Mouse (Mus musculus): ENCODE measurements at regions not wholly inside any gene's neighbourhood (a gene's known extent, or its start where the extent isn't known, plus 50 kb on each side); places are given as distances from the start of the nearest gene placed in this dataset.
A peak's percentile ranks its signal among the peaks of the same experiment; 100 is the strongest.

DNA sequence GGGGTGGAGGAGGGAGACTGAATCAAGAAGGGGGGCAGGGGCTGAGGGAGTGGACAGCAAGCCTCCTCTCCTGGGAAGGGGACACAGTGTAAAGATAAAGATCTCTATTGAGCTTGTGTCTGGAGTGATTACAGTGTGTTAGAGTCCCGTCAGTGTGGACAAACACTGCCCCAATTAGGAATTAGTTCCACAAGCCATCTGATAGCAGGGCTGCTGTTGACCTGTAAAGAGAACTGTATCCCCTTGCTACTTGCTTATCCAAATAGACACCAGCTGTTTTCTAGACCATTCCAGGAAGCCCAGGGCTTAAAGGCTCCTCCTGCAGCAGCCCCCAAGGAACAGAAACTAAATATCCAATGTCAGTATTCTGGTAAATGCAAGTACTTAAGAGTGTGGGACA lies 111.4 kb upstream of the Sox14 start:
- H3K4me3 ChIP-seq (ENCODE audit: low read depth, low read length): no peak overlapping the region
- no peak overlapping the region for H3K9ac ChIP-seq (replicated peaks; ENCODE audit: low read length, poor library complexity, severe bottlenecking)
- H3K27ac ChIP-seq (ENCODE audit: low read depth, low read length): no peak overlapping the region
- peaks cover 8% of the 10 kb centered on the region; the same call in 1 of the 2 replicates for H3K9me3 ChIP-seq (ENCODE audit: low read length)
- no peak overlapping the region for H3K4me2 ChIP-seq (ENCODE audit: low read depth, low read length, poor library complexity, severe bottlenecking)
- no peaks in the 10 kb centered on the region for H3K36me3 ChIP-seq (ENCODE audit: insufficient read depth, low read length)
- DNase-seq (ENCODE audit: low spot score) (no peak), ATAC-seq (ENCODE audit: low FRiP score) (no peak)
- no peak for TF ChIP-seq CTCF (IDR thresholded peaks at IDR 0.05)
- WGBS: 43% methylated on average over 1 of the region's 1 CpGs
- H3K27me3 ChIP-seq (ENCODE audit: insufficient read depth, low read length): no peaks in the 10 kb centered on the region
- no peaks in the 10 kb centered on the region for H3K4me1 ChIP-seq (ENCODE audit: insufficient read depth, low read length)

DNA sequence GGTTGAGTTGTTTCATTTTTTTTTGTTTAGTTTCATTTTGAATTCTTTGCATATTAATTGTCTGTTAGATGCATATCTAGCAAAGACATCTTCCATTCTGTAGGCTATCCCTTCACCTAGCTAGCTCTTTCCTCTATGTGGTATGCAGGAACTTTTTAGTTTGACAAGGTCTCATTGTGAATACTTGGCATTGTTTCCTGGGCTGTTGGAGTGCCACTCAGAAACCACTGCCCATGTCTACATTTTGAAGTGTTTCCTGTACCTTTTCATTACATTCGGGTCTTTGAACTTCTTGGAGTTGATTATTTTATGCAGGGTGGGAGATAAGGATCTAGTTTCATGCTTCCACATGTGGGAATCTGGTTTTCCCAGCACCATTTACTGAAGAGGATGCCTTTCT lies 104.8 kb upstream of the Sox14 start:
- 90% methylated on average over 1 of the region's 1 CpGs for WGBS
- H3K4me2 ChIP-seq (ENCODE audit: low read depth, low read length, poor library complexity, severe bottlenecking): no peak overlapping the region
- no peak overlapping the region for H3K27ac ChIP-seq (ENCODE audit: low read depth, low read length)
- DNase-seq (ENCODE audit: low spot score): no peak
- no peak overlapping the region for H3K4me3 ChIP-seq (ENCODE audit: low read depth, low read length)
- H3K27me3 ChIP-seq (ENCODE audit: insufficient read depth, low read length): no peaks in the 10 kb centered on the region
- no peaks in the 10 kb centered on the region for H3K36me3 ChIP-seq (ENCODE audit: insufficient read depth, low read length)
- H3K4me1 ChIP-seq (ENCODE audit: insufficient read depth, low read length): no peaks in the 10 kb centered on the region
- H3K9me3 ChIP-seq (ENCODE audit: low read length): no peaks in the 10 kb centered on the region
- no peak overlapping the region for H3K9ac ChIP-seq (replicated peaks; ENCODE audit: low read length, poor library complexity, severe bottlenecking)
- TF ChIP-seq CTCF (IDR thresholded peaks at IDR 0.05): no peak
- ATAC-seq (ENCODE audit: low FRiP score): no peak

DNA sequence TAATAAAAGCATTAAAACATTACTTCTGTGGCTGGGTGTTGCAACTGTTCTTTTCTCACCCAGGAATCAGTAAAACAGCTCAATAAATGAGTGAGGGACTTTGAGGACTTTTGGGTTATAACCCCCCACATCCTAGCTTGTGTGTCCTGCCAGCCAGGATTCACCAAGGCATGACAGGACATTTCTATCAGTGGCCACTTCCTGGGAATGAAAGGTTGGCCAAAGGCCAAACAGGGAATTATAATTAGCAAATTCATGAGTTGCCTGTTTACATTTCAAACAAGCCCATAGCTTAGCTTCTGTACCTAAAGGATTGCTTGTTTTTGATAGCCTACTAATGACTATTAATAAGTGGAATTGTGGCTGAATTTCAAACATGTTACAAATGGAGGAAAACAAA lies 85.6 kb upstream of the Sox14 start:
- Histone ChIP-seq H3K4me1 (ENCODE audit: insufficient read depth, low read length) (no peaks in the 10 kb centered on the region), H3K4me2 (ENCODE audit: low read depth, low read length, poor library complexity, severe bottlenecking) (no peak overlapping the region), H3K36me3 (ENCODE audit: insufficient read depth, low read length) (no peaks in the 10 kb centered on the region), H3K9ac (replicated peaks; ENCODE audit: low read length, poor library complexity, severe bottlenecking) (no peak overlapping the region), H3K27me3 (ENCODE audit: insufficient read depth, low read length) (no peaks in the 10 kb centered on the region), H3K9me3 (ENCODE audit: low read length) (no peaks in the 10 kb centered on the region), H3K27ac (ENCODE audit: low read depth, low read length) (no peak overlapping the region), H3K4me3 (ENCODE audit: low read depth, low read length) (no peak overlapping the region)
- DNase-seq (ENCODE audit: low spot score) (no peak), ATAC-seq (ENCODE audit: low FRiP score) (no peak)
- no peak for TF ChIP-seq CTCF (IDR thresholded peaks at IDR 0.05)

DNA sequence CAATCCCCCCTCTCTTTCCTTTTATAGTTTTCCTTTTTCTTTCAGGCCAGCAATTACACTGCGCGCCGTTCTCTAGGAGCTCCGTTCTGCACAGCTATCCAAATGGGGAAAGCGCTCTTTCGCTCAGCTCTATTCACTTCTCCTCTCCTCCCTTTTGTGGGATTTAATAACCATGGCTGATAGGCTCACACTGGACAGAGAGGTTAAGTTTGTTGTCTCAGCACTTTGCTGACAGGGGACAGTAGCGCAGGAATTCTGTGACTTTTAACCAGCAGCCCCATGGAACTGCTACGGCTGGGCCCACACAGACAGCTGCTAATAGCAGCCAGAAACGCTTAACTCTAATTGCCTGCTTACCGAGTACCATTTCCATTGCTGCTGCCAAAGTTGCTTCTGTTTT lies 78.8 kb upstream of the Sox14 start:
- H3K4me1 ChIP-seq (ENCODE audit: insufficient read depth, low read length): no peaks in the 10 kb centered on the region
- H3K36me3 ChIP-seq (ENCODE audit: insufficient read depth, low read length): no peaks in the 10 kb centered on the region
- H3K9ac ChIP-seq (replicated peaks; ENCODE audit: low read length, poor library complexity, severe bottlenecking): no peak overlapping the region
- no peak overlapping the region for H3K27ac ChIP-seq (ENCODE audit: low read depth, low read length)
- DNase-seq (ENCODE audit: low spot score): peak; percentile 24
- H3K27me3 ChIP-seq (ENCODE audit: insufficient read depth, low read length): no peaks in the 10 kb centered on the region
- no peak overlapping the region for H3K4me3 ChIP-seq (ENCODE audit: low read depth, low read length)
- ATAC-seq (ENCODE audit: low FRiP score): no peak
- TF ChIP-seq CTCF (IDR thresholded peaks at IDR 0.05): no peak
- peak overlapping the region; percentile 19 for H3K4me2 ChIP-seq (ENCODE audit: low read depth, low read length, poor library complexity, severe bottlenecking)
- 10% methylated on average over 10 of the region's 10 CpGs for WGBS
- H3K9me3 ChIP-seq (ENCODE audit: low read length): no peaks in the 10 kb centered on the region

DNA sequence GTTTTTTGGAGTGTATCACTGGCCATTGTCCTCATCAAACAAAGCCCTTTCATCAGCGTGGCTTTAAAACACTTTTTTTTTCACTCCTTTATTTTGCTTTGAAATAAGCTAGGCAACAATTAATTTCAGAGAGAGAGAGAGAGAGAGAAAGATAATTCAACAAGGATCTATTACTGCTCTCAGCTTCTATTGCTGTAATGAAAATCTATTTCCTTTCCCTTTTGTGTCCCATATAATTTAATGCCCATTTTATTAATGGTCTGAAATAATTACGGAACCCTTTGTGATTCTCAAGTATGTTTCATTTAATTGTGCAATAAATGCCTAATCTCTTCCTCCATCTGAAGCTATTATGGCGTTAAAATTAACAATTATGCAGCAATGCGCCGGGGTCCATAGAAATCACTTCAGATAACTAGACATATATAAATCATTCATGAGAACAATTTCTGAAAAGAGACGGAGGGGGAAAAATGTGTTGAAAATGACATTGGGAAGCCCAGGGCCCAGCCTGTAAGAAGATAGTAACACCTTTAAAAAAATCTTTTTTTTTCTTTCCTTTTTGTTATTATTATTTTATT lies 78.2 kb upstream of the Sox14 start:
- DNase-seq (ENCODE audit: low spot score) (no peak), ATAC-seq (ENCODE audit: low FRiP score) (no peak)
- Histone ChIP-seq H3K9ac (replicated peaks; ENCODE audit: low read length, poor library complexity, severe bottlenecking) (no peak overlapping the region), H3K9me3 (ENCODE audit: low read length) (no peaks in the 10 kb centered on the region), H3K4me2 (ENCODE audit: low read depth, low read length, poor library complexity, severe bottlenecking) (no peak overlapping the region), H3K36me3 (ENCODE audit: insufficient read depth, low read length) (no peaks in the 10 kb centered on the region), H3K27ac (ENCODE audit: low read depth, low read length) (no peak overlapping the region), H3K4me3 (ENCODE audit: low read depth, low read length) (no peak overlapping the region), H3K4me1 (ENCODE audit: insufficient read depth, low read length) (no peaks in the 10 kb centered on the region), H3K27me3 (ENCODE audit: insufficient read depth, low read length) (no peaks in the 10 kb centered on the region)
- TF ChIP-seq CTCF (IDR thresholded peaks at IDR 0.05): no peak
- 20% methylated on average over 6 of the region's 6 CpGs for WGBS

All from midbrain, postnatal 0 days (tissue).